Mouse (Mus musculus): Measurements from ENCODE around the gene Ccpg1. TPM values are rescaled to one million over a fixed set of nuclear protein-coding genes. Genes with fewer than 3 reads are reported as not detected.
A peak's percentile ranks its signal among the peaks of the same experiment; 100 is the strongest.

Gene Ccpg1
- polyA plus RNA-seq, 1 experiment from 2014 or later, result 29.7 TPM

DNA sequence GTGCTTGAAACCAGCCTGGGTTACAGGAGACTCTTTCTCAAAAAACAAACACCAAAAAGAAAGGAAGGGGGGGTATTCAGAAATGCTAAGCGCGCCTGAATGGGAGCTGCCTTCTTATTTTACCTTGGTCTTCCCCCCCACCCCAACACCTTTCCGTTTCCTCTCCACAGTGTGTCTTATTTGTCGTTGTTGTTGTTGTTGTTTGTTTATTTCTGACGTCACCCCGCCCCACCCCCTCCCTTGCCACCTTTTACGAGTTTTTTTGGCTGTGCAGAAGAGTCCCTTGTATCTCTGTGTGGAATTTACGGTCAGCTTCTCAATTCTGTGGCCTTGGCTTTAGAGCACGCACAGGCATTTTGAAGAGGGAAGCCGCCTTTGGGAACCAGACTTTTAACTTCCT lies 60.5 kb downstream of the Ccpg1 start:
- H3K27ac ChIP-seq (ENCODE audit: low read depth, low read length), result no peak overlapping the region
- H3K4me1 ChIP-seq (ENCODE audit: control insufficient read depth, insufficient read depth, low read length), result peaks cover 14% of the 10 kb centered on the region; the same call in 1 of the 2 replicates
- 0 out of 2 replicates have a peak overlapping the region, but pooled peaks have one; percentile 50 for H3K4me3 ChIP-seq (ENCODE audit: low read length)
- no peaks in the 10 kb centered on the region for H3K36me3 ChIP-seq (ENCODE audit: control insufficient read depth, insufficient read depth, low read length)
- no peak for ATAC-seq (ENCODE audit: low FRiP score, low TSS enrichment)
- WGBS, result 69% methylated on average over 10 of the region's 10 CpGs
- H3K27me3 ChIP-seq (ENCODE audit: control insufficient read depth, insufficient read depth, low read length), result no peaks in the 10 kb centered on the region
- H3K9me3 ChIP-seq (ENCODE audit: control insufficient read depth, low read length), result no peaks in the 10 kb centered on the region
- H3K9ac ChIP-seq (ENCODE audit: low read depth, low read length), result no peak overlapping the region; the same call in 1 of the 2 replicates
- H3K4me2 ChIP-seq (replicated peaks; ENCODE audit: low read depth, low read length), result peak overlapping the region; percentile 89

DNA sequence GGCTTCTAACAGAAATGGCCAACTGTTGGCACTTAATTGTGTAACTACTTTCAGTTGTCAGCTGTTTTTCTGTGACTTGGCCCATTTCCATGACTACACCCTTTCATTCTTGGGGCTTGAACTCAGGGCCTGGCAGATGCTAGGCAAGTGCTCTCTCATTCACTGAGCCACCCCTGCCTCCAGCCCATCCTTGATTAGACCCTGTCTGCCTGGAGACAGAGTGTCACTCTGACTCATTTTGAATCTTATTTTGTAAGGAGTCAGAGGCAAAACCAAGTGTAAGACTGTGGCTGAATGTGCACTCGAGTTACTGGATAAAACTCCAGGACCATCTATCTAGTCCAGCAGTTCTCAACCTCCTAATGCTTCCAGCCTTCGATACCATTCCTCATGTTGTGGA lies 62.7 kb downstream of the Ccpg1 start:
- no peak overlapping the region for H3K4me2 ChIP-seq (replicated peaks; ENCODE audit: low read depth, low read length)
- H3K4me3 ChIP-seq (ENCODE audit: low read length), result no peak overlapping the region
- no peaks in the 10 kb centered on the region for H3K9me3 ChIP-seq (ENCODE audit: control insufficient read depth, low read length)
- H3K36me3 ChIP-seq (ENCODE audit: control insufficient read depth, insufficient read depth, low read length), result no peaks in the 10 kb centered on the region
- no peaks in the 10 kb centered on the region for H3K27me3 ChIP-seq (ENCODE audit: control insufficient read depth, insufficient read depth, low read length)
- 89% methylated on average over 2 of the region's 2 CpGs for WGBS
- H3K4me1 ChIP-seq (ENCODE audit: control insufficient read depth, insufficient read depth, low read length), result peaks cover 14% of the 10 kb centered on the region; the same call in 1 of the 2 replicates
- no peak overlapping the region for H3K27ac ChIP-seq (ENCODE audit: low read depth, low read length)
- H3K9ac ChIP-seq (ENCODE audit: low read depth, low read length), result no peak overlapping the region
- ATAC-seq (ENCODE audit: low FRiP score, low TSS enrichment), result no peak

DNA sequence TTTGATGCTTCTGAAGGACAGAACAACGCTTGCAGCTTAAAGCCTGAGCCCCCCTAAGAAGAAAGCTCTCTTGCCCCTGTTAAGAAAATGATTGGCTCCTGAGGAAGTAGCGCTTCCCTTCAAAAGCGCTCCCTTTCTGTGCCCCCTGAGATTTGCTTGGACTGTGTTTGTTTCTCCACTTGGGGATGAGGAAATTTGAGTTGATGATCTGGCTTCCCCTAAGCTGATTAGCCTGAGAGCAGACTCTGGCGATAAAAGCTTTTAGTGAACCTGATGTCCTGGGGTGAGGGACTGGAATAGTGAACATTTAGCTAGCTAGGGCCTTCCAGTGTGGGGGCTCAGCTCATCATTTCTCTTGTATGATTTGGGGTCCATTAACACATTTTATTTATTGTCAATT lies 63.7 kb downstream of the Ccpg1 start:
- H3K27ac ChIP-seq (ENCODE audit: low read depth, low read length), result no peak overlapping the region
- no peaks in the 10 kb centered on the region for H3K36me3 ChIP-seq (ENCODE audit: control insufficient read depth, insufficient read depth, low read length)
- H3K27me3 ChIP-seq (ENCODE audit: control insufficient read depth, insufficient read depth, low read length), result no peaks in the 10 kb centered on the region
- H3K4me3 ChIP-seq (ENCODE audit: low read length), result no peak overlapping the region
- no peak overlapping the region for H3K9ac ChIP-seq (ENCODE audit: low read depth, low read length)
- WGBS, result 26% methylated on average over 4 of the region's 4 CpGs
- H3K9me3 ChIP-seq (ENCODE audit: control insufficient read depth, low read length), result no peaks in the 10 kb centered on the region
- no peak overlapping the region for H3K4me2 ChIP-seq (replicated peaks; ENCODE audit: low read depth, low read length)
- no peak for ATAC-seq (ENCODE audit: low FRiP score, low TSS enrichment)
- H3K4me1 ChIP-seq (ENCODE audit: control insufficient read depth, insufficient read depth, low read length), result peaks cover 14% of the 10 kb centered on the region; the same call in 1 of the 2 replicates

DNA sequence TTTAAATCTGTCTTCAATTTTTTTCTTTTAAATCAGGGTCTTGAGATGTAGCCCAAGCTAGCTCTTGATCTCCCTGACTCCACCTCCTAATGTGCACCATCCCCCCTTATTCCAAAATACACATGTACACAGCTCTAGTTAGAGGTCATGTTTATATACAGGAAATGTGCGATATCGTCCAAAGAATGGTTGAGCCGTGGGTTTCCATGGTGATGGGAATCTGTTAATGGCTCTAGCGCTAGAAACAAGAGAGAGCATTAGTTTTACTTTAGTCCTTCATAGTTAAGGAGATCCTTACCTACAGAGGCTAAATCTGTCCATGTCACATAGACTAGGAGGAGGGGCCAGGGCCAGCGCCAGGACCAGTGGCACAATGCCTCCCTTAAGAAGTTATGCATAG lies 64.6 kb downstream of the Ccpg1 start:
- 66% methylated on average over 5 of the region's 5 CpGs for WGBS
- Histone ChIP-seq H3K27ac (ENCODE audit: low read depth, low read length) (no peak overlapping the region), H3K9ac (ENCODE audit: low read depth, low read length) (no peak overlapping the region), H3K36me3 (ENCODE audit: control insufficient read depth, insufficient read depth, low read length) (no peaks in the 10 kb centered on the region), H3K4me2 (replicated peaks; ENCODE audit: low read depth, low read length) (no peak overlapping the region), H3K27me3 (ENCODE audit: control insufficient read depth, insufficient read depth, low read length) (no peaks in the 10 kb centered on the region), H3K4me3 (ENCODE audit: low read length) (no peak overlapping the region), H3K4me1 (ENCODE audit: control insufficient read depth, insufficient read depth, low read length) (peaks cover 9% of the 10 kb centered on the region; the same call in 1 of the 2 replicates), H3K9me3 (ENCODE audit: control insufficient read depth, low read length) (no peaks in the 10 kb centered on the region)
- no peak for ATAC-seq (ENCODE audit: low FRiP score, low TSS enrichment)

DNA sequence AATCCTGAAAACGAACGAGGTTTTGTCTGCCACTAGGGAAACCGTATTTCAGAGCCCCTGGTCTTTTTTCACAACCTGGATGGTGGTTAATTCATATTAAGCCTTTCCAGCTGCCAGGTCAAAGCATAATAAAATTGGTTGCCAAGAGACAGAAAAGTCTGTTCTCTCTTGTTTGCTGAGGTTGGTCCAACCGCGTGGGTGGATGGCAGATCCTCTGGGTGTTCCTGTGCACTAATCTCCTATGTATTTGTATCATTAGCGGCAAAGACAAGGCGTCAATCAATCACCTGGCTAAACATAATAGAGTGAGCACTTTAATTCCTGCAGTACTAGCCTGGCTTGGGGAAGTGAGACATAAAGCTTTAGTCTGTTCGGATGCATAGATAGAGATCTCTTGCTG lies 65.4 kb downstream of the Ccpg1 start:
- Histone ChIP-seq H3K9me3 (ENCODE audit: control insufficient read depth, low read length) (no peaks in the 10 kb centered on the region), H3K27me3 (ENCODE audit: control insufficient read depth, insufficient read depth, low read length) (no peaks in the 10 kb centered on the region), H3K36me3 (ENCODE audit: control insufficient read depth, insufficient read depth, low read length) (no peaks in the 10 kb centered on the region), H3K4me1 (ENCODE audit: control insufficient read depth, insufficient read depth, low read length) (peaks cover 4% of the 10 kb centered on the region; the same call in 1 of the 2 replicates), H3K9ac (ENCODE audit: low read depth, low read length) (no peak overlapping the region), H3K27ac (ENCODE audit: low read depth, low read length) (no peak overlapping the region), H3K4me2 (replicated peaks; ENCODE audit: low read depth, low read length) (no peak overlapping the region), H3K4me3 (ENCODE audit: low read length) (no peak overlapping the region)
- no peak for ATAC-seq (ENCODE audit: low FRiP score, low TSS enrichment)
- 64% methylated on average over 8 of the region's 8 CpGs for WGBS

DNA sequence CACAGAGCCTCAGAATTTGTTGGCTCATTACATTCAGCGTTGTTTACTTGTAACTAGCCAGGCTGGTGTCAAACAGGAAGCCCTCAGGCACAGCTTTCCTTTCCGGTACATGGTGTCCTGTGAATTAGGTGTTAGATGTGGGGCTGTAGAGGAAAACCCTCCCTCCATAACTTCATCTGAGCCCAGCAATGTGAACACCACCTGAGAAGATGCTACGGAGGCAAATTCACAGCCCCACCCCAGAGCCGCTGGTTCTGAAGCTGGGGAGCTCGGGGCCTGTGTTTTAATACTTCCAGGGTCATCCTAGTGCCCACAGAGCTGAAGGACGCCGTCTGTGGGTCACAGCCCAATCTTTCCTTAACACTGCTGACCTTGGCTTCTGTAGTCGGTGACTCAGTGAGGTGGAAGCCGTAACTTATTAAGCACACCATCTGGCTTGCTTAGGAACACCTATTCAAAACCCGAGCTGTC lies 70.2 kb downstream of the Ccpg1 start:
- H3K27me3 ChIP-seq (ENCODE audit: control insufficient read depth, insufficient read depth, low read length), result no peaks in the 10 kb centered on the region
- 53% methylated on average over 10 of the region's 10 CpGs for WGBS
- H3K36me3 ChIP-seq (ENCODE audit: control insufficient read depth, insufficient read depth, low read length), result no peaks in the 10 kb centered on the region
- no peaks in the 10 kb centered on the region for H3K9me3 ChIP-seq (ENCODE audit: control insufficient read depth, low read length)
- H3K9ac ChIP-seq (ENCODE audit: low read depth, low read length), result no peak overlapping the region
- H3K27ac ChIP-seq (ENCODE audit: low read depth, low read length), result no peak overlapping the region
- ATAC-seq (ENCODE audit: low FRiP score, low TSS enrichment), result no peak
- H3K4me2 ChIP-seq (replicated peaks; ENCODE audit: low read depth, low read length), result no peak overlapping the region
- H3K4me3 ChIP-seq (ENCODE audit: low read length), result no peak overlapping the region
- no peaks in the 10 kb centered on the region for H3K4me1 ChIP-seq (ENCODE audit: control insufficient read depth, insufficient read depth, low read length)

DNA sequence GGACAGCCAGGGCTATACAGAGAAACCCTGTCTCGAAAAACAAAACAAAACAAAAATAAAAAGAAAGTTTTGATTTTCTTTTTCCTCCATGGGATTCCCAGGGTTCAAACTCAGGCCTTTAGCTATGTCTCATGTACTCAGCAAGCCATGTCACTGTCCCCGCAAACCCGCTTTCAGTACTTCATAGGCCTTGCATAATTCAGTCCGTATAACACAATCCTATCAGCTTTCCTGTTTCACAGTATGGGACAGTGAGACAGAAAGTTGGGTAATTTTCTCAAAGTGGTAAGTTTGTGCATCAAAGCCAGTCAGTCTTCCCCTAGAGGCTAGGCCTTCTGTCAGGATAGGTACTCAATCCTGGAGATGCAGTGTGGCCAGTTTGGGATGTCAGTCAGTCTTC lies 74.0 kb downstream of the Ccpg1 start:
- no peak overlapping the region for H3K4me3 ChIP-seq (ENCODE audit: low read length)
- no peaks in the 10 kb centered on the region for H3K9me3 ChIP-seq (ENCODE audit: control insufficient read depth, low read length)
- no peaks in the 10 kb centered on the region for H3K27me3 ChIP-seq (ENCODE audit: control insufficient read depth, insufficient read depth, low read length)
- 0 out of 2 replicates have a peak, but pooled peaks cover 5% of the 10 kb centered on the region for H3K4me1 ChIP-seq (ENCODE audit: control insufficient read depth, insufficient read depth, low read length)
- WGBS, result 89% methylated on average over 4 of the region's 4 CpGs
- no peak for ATAC-seq (ENCODE audit: low FRiP score, low TSS enrichment)
- no peak overlapping the region for H3K27ac ChIP-seq (ENCODE audit: low read depth, low read length)
- H3K9ac ChIP-seq (ENCODE audit: low read depth, low read length), result no peak overlapping the region
- no peaks in the 10 kb centered on the region for H3K36me3 ChIP-seq (ENCODE audit: control insufficient read depth, insufficient read depth, low read length)
- H3K4me2 ChIP-seq (replicated peaks; ENCODE audit: low read depth, low read length), result no peak overlapping the region

DNA sequence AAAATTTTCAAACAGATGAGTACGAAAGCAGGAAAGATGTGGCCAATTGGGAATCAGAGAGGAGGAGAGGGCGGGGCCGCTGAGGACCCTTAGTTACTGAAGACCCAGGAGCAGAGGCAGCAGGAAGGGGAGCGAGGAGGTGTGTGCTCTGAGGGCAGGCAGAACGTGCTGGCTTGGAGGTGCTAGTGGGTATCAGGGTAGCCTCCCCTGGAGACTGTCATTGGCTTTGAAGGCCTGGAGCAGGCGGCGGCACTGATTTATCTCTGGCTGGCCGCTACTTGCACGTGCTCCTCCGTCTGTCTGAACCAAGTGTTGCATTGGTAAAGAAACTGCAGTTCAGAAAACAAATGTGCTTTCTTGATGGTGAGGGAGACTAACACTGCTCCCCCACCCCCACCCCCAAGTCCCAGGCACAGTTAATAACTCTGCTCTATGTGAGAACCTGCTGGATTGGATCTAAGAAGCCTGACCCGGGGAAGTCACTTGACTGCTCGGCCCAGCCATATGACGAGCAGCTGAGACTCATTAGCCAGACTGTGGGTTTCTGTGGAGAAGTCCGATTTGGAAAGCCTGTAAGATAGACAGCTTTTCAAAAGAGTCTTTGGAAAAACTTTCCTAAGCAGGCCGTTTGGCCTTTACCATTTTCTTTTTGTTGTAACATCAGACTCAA lies 78.5 kb downstream of the Ccpg1 start:
- H3K27ac ChIP-seq (ENCODE audit: low read depth, low read length), result no peak overlapping the region; the same call in 1 of the 2 replicates
- 11% methylated on average over 15 of the region's 15 CpGs for WGBS
- ATAC-seq (ENCODE audit: low FRiP score, low TSS enrichment), result peak; percentile 51; the same call in 1 of the 2 replicates
- H3K36me3 ChIP-seq (ENCODE audit: control insufficient read depth, insufficient read depth, low read length), result no peaks in the 10 kb centered on the region
- H3K9ac ChIP-seq (ENCODE audit: low read depth, low read length), result peak overlapping the region; percentile 8; the same call in 1 of the 2 replicates
- peak overlapping the region; percentile 37 for H3K4me2 ChIP-seq (replicated peaks; ENCODE audit: low read depth, low read length)
- peaks cover 20% of the 10 kb centered on the region; the same call in 1 of the 2 replicates for H3K4me1 ChIP-seq (ENCODE audit: control insufficient read depth, insufficient read depth, low read length)
- no peaks in the 10 kb centered on the region for H3K27me3 ChIP-seq (ENCODE audit: control insufficient read depth, insufficient read depth, low read length)
- H3K9me3 ChIP-seq (ENCODE audit: control insufficient read depth, low read length), result no peaks in the 10 kb centered on the region
- H3K4me3 ChIP-seq (ENCODE audit: low read length), result peak overlapping the region; percentile 10

Measured in kidney, embryonic 14.5 days (tissue).